Mouse (Mus musculus): ENCODE results near the gene Mms19. TPM values are rescaled to one million over a fixed set of nuclear protein-coding genes. Genes with fewer than 3 reads are reported as not detected.

Mms19 gene
- polyA plus RNA-seq (2014; fragmentation: Illumina TruSeq; extraction: RNeasy Lipid Tissue Mini Kit (QIAGEN cat#74804)) = 6.7 TPM

GRCm38 (mm10) chr19:41980819-41981594 lies at the start of gene Mms19:
Mms19 (minus strand) TSS chr19:41981157.

GRCm38 (mm10) chr19:41981595-41981927 lies 604 bp upstream of the Mms19 start, which contains the start of gene Ubtd1:
Ubtd1 (plus strand) TSS chr19:41981763.

GRCm38 (mm10) chr19:41933179-41934086 lies 47.5 kb downstream of the Mms19 start, which contains the start of the genes Exosc1 and Zdhhc16:
Exosc1 (minus strand) TSS chr19:41933423.
Zdhhc16 (plus strand) TSS chr19:41933480.

GRCm38 (mm10) chr19:41911178-41912073 lies 69.5 kb downstream of the Mms19 start, which contains the start of gene Pgam1:
Pgam1 (plus strand) TSS chr19:41911923.

GRCm38 (mm10) chr19:41895460-41896318 lies 85.3 kb downstream of the Mms19 start, which contains the start of gene Rrp12:
Rrp12 (minus strand) TSS chr19:41896173.

Other genes starting within 250 kb of the Mms19 start
- not detected for gene Slit1, start 237.5 kb downstream of the Mms19 start, polyA plus RNA-seq (2014; fragmentation: Illumina TruSeq; extraction: RNeasy Lipid Tissue Mini Kit (QIAGEN cat#74804))
- 17.0 TPM for gene Arhgap19, start 179.1 kb downstream of the Mms19 start, polyA plus RNA-seq (2014; fragmentation: Illumina TruSeq; extraction: RNeasy Lipid Tissue Mini Kit (QIAGEN cat#74804))
- 1.7 TPM for gene Frat1, start 151.2 kb downstream of the Mms19 start, polyA plus RNA-seq (2014; fragmentation: Illumina TruSeq; extraction: RNeasy Lipid Tissue Mini Kit (QIAGEN cat#74804))
- 3.8 TPM for gene Frat2, start 133.0 kb downstream of the Mms19 start, polyA plus RNA-seq (2014; fragmentation: Illumina TruSeq; extraction: RNeasy Lipid Tissue Mini Kit (QIAGEN cat#74804))
- gene Rrp12, start 85.0 kb downstream of the Mms19 start, polyA plus RNA-seq (2014; fragmentation: Illumina TruSeq; extraction: RNeasy Lipid Tissue Mini Kit (QIAGEN cat#74804)) = 0.68 TPM
- 285 TPM for gene Pgam1, start 69.2 kb downstream of the Mms19 start, polyA plus RNA-seq (2014; fragmentation: Illumina TruSeq; extraction: RNeasy Lipid Tissue Mini Kit (QIAGEN cat#74804))
- 35.4 TPM for gene Exosc1, start 47.7 kb downstream of the Mms19 start, polyA plus RNA-seq (2014; fragmentation: Illumina TruSeq; extraction: RNeasy Lipid Tissue Mini Kit (QIAGEN cat#74804))
- 24.1 TPM for gene Zdhhc16, start 47.7 kb downstream of the Mms19 start, polyA plus RNA-seq (2014; fragmentation: Illumina TruSeq; extraction: RNeasy Lipid Tissue Mini Kit (QIAGEN cat#74804))
- gene Ubtd1, start 606 bp upstream of the Mms19 start, polyA plus RNA-seq (2014; fragmentation: Illumina TruSeq; extraction: RNeasy Lipid Tissue Mini Kit (QIAGEN cat#74804)) = not detected
- gene Ankrd2, start 54.8 kb upstream of the Mms19 start, polyA plus RNA-seq (2014; fragmentation: Illumina TruSeq; extraction: RNeasy Lipid Tissue Mini Kit (QIAGEN cat#74804)) = not detected
- 0.37 TPM for gene Hoga1, start 64.5 kb upstream of the Mms19 start, polyA plus RNA-seq (2014; fragmentation: Illumina TruSeq; extraction: RNeasy Lipid Tissue Mini Kit (QIAGEN cat#74804))
- gene 4933411K16Rik, start 71.1 kb upstream of the Mms19 start, polyA plus RNA-seq (2014; fragmentation: Illumina TruSeq; extraction: RNeasy Lipid Tissue Mini Kit (QIAGEN cat#74804)) = not detected
- 1.2 TPM for gene Morn4, start 105.2 kb upstream of the Mms19 start, polyA plus RNA-seq (2014; fragmentation: Illumina TruSeq; extraction: RNeasy Lipid Tissue Mini Kit (QIAGEN cat#74804))
- gene Pi4k2a, start 109.3 kb upstream of the Mms19 start, polyA plus RNA-seq (2014; fragmentation: Illumina TruSeq; extraction: RNeasy Lipid Tissue Mini Kit (QIAGEN cat#74804)) = 6.4 TPM
- 1.1 TPM for gene Avpi1, start 147.9 kb upstream of the Mms19 start, polyA plus RNA-seq (2014; fragmentation: Illumina TruSeq; extraction: RNeasy Lipid Tissue Mini Kit (QIAGEN cat#74804))
- gene Marveld1, start 166.2 kb upstream of the Mms19 start, polyA plus RNA-seq (2014; fragmentation: Illumina TruSeq; extraction: RNeasy Lipid Tissue Mini Kit (QIAGEN cat#74804)) = 14.8 TPM
- gene Zfyve27, start 182.8 kb upstream of the Mms19 start, polyA plus RNA-seq (2014; fragmentation: Illumina TruSeq; extraction: RNeasy Lipid Tissue Mini Kit (QIAGEN cat#74804)) = 5.0 TPM
- gene Sfrp5, start 221.1 kb upstream of the Mms19 start, polyA plus RNA-seq (2014; fragmentation: Illumina TruSeq; extraction: RNeasy Lipid Tissue Mini Kit (QIAGEN cat#74804)) = not detected